Mouse (Mus musculus): ENCODE results near the gene Mpp1. TPM values are rescaled to one million over a fixed set of nuclear protein-coding genes. Genes with fewer than 3 reads are reported as not detected.

The Mpp1 gene
- polyA plus RNA-seq, 2 experiments, result 63.9 to 97.8 TPM

DNA sequence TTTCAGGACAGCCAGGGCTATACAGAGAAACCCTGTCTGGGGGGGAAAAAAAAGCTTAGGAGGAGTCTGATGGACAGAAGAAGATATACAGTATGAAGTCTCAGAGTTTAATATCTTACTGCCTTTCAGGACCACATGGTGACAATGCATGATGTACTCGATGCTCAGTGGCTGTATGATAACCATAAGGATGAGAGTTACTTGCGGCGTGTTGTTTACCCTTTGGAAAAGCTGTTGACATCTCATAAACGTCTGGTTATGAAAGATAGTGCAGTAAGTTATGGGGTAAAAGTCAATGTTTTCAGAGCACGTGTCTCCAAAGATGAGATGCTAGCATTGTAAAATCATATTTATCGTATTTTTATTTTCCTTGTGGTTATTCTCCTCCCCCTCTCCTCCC lies 28.5 kb downstream of the Mpp1 start:
- no peak overlapping the region for H3K9ac ChIP-seq (replicated peaks)
- H3K36me3 ChIP-seq (replicated peaks; ENCODE audit: control insufficient read depth, insufficient read depth, low read depth), result peaks cover 42% of the 10 kb centered on the region

DNA sequence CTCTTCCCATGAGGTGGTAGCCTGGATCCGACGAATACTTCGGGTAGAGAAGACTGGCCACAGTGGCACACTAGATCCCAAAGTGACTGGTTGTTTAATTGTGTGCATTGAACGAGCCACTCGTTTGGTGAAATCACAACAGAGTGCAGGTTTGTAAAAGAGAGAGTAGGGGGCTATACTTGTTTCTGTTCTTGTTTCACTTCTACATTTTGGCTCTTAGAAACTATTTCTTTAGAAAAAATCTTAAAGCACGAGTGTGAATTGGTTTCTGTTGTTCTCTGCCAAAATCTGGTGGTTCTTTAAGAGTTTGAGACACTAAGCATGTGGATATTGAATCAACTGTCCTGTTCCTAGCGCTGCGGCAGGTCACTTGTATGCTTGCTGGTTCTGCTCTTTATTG lies 32.0 kb downstream of the Mpp1 start:
- no peak overlapping the region for H3K27ac ChIP-seq
- no peak overlapping the region for H3K9ac ChIP-seq (replicated peaks)
- no peaks in the 10 kb centered on the region for H3K27me3 ChIP-seq (ENCODE audit: control insufficient read depth, insufficient read depth, low read length)
- TF ChIP-seq CTCF (IDR thresholded peaks at IDR 0.05; ENCODE audit: low read depth) (no peak), EP300 (IDR thresholded peaks at IDR 0.05; ENCODE audit: low read depth) (no peak)
- ATAC-seq (ENCODE audit: insufficient read depth) (no peak), DNase-seq (ENCODE audit: low read depth in 3 of 3, low spot score in 3 of 3) (no peak)
- H3K4me1 ChIP-seq (replicated peaks; ENCODE audit: control insufficient read depth in 2 of 2, insufficient read depth in 2 of 2, low read length in 1 of 2), result peaks cover 0 to 2% of the 10 kb centered on the region in 2 experiments; a peak in 1 of 4 replicates
- WGBS (ENCODE audit: insufficient replicate concordance), result 79% methylated on average over 8 of the region's 8 CpGs
- H3K9me3 ChIP-seq (ENCODE audit: control insufficient read depth, low read length), result no peaks in the 10 kb centered on the region
- H3K4me2 ChIP-seq (ENCODE audit: low read depth), result peak overlapping the region; percentile 74
- H3K4me3 ChIP-seq (ENCODE audit: insufficient read depth in 1 of 2, low read depth in 2 of 2, low read length in 2 of 2), result no peak overlapping the region
- peaks cover 25% of the 10 kb centered on the region for H3K36me3 ChIP-seq (replicated peaks; ENCODE audit: control insufficient read depth, insufficient read depth, low read depth)

More for the DNA sequence above, 28.5 kb downstream of the Mpp1 start:
- no peak overlapping the region for H3K27ac ChIP-seq
- H3K4me2 ChIP-seq (ENCODE audit: low read depth), result no peak overlapping the region
- H3K4me1 ChIP-seq (replicated peaks; ENCODE audit: control insufficient read depth in 2 of 2, insufficient read depth in 2 of 2, low read length in 1 of 2), result no peaks in the 10 kb centered on the region
- 62% methylated on average over 6 of the region's 6 CpGs for WGBS (ENCODE audit: insufficient replicate concordance)
- DNase-seq (ENCODE audit: low read depth in 3 of 3, low spot score in 3 of 3), result no peak
- no peaks in the 10 kb centered on the region for H3K27me3 ChIP-seq (ENCODE audit: control insufficient read depth, insufficient read depth, low read length)
- peak; percentile 58 for ATAC-seq (ENCODE audit: insufficient read depth)
- no peak for TF ChIP-seq CTCF (IDR thresholded peaks at IDR 0.05; ENCODE audit: low read depth)
- no peak for TF ChIP-seq EP300 (IDR thresholded peaks at IDR 0.05; ENCODE audit: low read depth)
- no peaks in the 10 kb centered on the region for H3K9me3 ChIP-seq (ENCODE audit: control insufficient read depth, low read length)
- no peak overlapping the region for H3K4me3 ChIP-seq (ENCODE audit: insufficient read depth in 1 of 2, low read depth in 2 of 2, low read length in 2 of 2)

DNA sequence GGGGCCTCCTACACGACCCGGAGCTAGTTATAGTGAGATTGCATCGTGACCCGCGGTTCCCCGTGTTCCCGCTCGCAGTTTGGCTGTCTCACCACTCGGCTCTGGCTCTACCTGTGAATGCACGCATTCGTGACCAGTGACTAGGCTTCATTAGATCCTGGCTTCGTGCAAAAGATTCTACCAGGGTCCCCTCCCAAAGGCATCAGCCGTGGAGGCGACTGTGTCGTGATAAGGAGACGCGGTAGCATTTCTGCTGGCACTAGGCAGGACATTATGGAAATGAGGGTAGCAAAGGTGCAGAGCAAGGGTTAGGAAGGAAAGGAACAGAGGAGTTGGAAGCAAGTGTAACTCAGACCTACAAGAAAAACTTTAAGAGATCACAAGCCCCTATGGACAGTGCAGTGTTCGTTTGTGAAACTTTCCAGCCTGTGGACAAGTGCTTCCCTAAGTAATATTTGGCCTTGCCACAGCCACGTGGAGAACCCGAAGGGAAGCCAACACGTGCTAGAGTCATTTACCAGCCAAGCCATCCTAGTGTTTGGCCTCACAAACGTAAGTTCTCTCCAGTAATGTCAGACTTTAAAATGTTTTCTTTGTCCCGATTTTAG lies 34.5 kb downstream of the Mpp1 start:
- H3K36me3 ChIP-seq (replicated peaks; ENCODE audit: control insufficient read depth, insufficient read depth, low read depth), result peaks cover 22% of the 10 kb centered on the region
- peak overlapping the region; percentile 74 for H3K4me2 ChIP-seq (ENCODE audit: low read depth)
- TF ChIP-seq CTCF (IDR thresholded peaks at IDR 0.05; ENCODE audit: low read depth), result no peak
- no peak for TF ChIP-seq EP300 (IDR thresholded peaks at IDR 0.05; ENCODE audit: low read depth)
- 9% methylated on average over 23 of the region's 23 CpGs for WGBS (ENCODE audit: insufficient replicate concordance)
- H3K9ac ChIP-seq (replicated peaks), result peak overlapping the region; percentile 84
- H3K27me3 ChIP-seq (ENCODE audit: control insufficient read depth, insufficient read depth, low read length), result no peaks in the 10 kb centered on the region
- peak overlapping the region; percentile 75 to 97 for H3K4me3 ChIP-seq (ENCODE audit: insufficient read depth in 1 of 2, low read depth in 2 of 2, low read length in 2 of 2)
- peak overlapping the region; percentile 73 for H3K27ac ChIP-seq
- no peaks in the 10 kb centered on the region for H3K9me3 ChIP-seq (ENCODE audit: control insufficient read depth, low read length)
- no peak for DNase-seq (ENCODE audit: low read depth in 3 of 3, low spot score in 3 of 3)
- peak; percentile 52 for ATAC-seq (ENCODE audit: insufficient read depth)
- peaks cover 0 to 2% of the 10 kb centered on the region in 2 experiments; a peak in 1 of 4 replicates for H3K4me1 ChIP-seq (replicated peaks; ENCODE audit: control insufficient read depth in 2 of 2, insufficient read depth in 2 of 2, low read length in 1 of 2)

DNA sequence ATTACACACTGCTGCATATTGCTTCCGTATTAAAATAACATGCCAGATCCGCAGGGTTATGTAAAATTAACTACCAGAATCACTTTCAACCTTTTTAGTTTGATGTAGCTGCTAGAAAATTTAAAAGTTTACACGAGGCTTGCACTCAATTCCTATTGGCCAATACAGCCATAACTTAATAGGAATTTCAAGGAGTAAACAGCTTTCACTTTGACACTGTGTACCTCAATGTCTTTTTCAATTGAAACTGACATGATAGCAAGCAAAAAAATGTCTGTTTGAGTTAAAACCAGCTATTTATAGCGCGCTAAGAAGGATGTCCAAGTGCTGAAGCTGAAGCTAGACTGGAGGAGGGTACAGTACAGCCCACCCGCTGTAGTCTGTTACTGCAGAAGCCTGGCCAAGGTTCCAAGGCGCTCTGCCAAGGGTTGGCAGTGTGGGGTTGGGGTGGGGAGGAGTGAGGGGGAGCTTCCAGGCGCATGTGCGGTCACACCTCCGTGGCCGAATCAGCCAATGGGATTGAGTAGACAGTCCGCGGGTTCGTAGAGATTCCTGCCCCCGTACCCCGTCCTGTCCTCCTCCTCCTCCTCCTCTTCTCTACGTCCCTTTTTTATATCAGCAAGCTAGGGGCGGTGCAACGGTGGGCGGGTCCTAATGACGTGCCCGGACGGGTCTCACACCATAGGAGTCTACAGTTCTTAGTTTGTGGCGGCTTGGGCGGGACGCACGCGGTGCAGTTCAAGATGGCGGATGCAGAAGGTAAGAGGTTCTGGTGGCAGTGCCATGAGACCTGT lies 35.2 kb downstream of the Mpp1 start, which contains the start of gene Dkc1:
Gene Dkc1 (plus strand): TSS at position 486 of the 794 bp plus-strand sequence.
- Histone ChIP-seq H3K27ac (peak within 1 kb of the TSS; percentile 73), H3K36me3 (replicated peaks; ENCODE audit: control insufficient read depth, insufficient read depth, low read depth) (peaks cover 15% of the 10 kb centered on the region), H3K4me2 (ENCODE audit: low read depth) (peak within 1 kb of the TSS; percentile 74), H3K4me1 (replicated peaks; ENCODE audit: control insufficient read depth in 2 of 2, insufficient read depth in 2 of 2, low read length in 1 of 2) (peaks cover 0 to 2% of the 10 kb centered on the region in 2 experiments; a peak in 1 of 4 replicates), H3K4me3 (ENCODE audit: insufficient read depth in 1 of 2, low read depth in 2 of 2, low read length in 2 of 2) (peak within 1 kb of the TSS; percentile 75 to 97), H3K9me3 (ENCODE audit: control insufficient read depth, low read length) (no peaks in the 10 kb centered on the region), H3K27me3 (ENCODE audit: control insufficient read depth, insufficient read depth, low read length) (no peaks in the 10 kb centered on the region), H3K9ac (replicated peaks) (peak within 1 kb of the TSS; percentile 84)
- TF ChIP-seq CTCF (IDR thresholded peaks at IDR 0.05; ENCODE audit: low read depth) (no peak), EP300 (IDR thresholded peaks at IDR 0.05; ENCODE audit: low read depth) (no peak)
- DNase-seq (ENCODE audit: low read depth in 3 of 3, low spot score in 3 of 3) (peak; percentile 87 to 90 (median 87)), ATAC-seq (ENCODE audit: insufficient read depth) (peak; percentile 100)
- WGBS (ENCODE audit: insufficient replicate concordance), result 17% methylated on average over 29 of the region's 29 CpGs

DNA sequence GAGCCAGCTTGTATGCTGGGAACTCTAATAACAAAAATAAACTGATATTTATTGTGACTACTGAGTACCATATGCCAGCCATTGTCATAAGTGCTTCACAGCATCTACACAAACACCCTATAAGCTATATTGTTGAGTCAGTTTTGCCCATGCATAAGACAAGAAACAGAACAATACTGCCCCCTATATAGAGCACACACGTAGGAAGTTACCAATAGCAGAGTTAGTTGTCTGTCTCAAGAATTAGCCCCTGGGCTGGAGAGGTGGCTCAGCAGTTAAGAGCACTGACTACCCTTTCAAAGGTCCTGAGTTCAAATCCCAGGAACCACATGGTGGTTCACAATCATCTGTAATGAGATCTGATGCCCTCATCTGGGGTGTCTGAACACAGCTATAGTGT lies 45.2 kb downstream of the Mpp1 start:
- H3K36me3 ChIP-seq (replicated peaks; ENCODE audit: control insufficient read depth, insufficient read depth, low read depth), result no peaks in the 10 kb centered on the region
- WGBS (ENCODE audit: insufficient replicate concordance), result 12% methylated on average over 1 of the region's 1 CpGs
- H3K9ac ChIP-seq (replicated peaks), result no peak overlapping the region
- no peak overlapping the region for H3K4me3 ChIP-seq (ENCODE audit: insufficient read depth in 1 of 2, low read depth in 2 of 2, low read length in 2 of 2)
- peaks cover 0 to 5% of the 10 kb centered on the region in 2 experiments; a peak in 1 of 4 replicates for H3K4me1 ChIP-seq (replicated peaks; ENCODE audit: control insufficient read depth in 2 of 2, insufficient read depth in 2 of 2, low read length in 1 of 2)
- ATAC-seq (ENCODE audit: insufficient read depth) (no peak), DNase-seq (ENCODE audit: low read depth in 3 of 3, low spot score in 3 of 3) (no peak)
- no peak overlapping the region for H3K4me2 ChIP-seq (ENCODE audit: low read depth)
- no peaks in the 10 kb centered on the region for H3K9me3 ChIP-seq (ENCODE audit: control insufficient read depth, low read length)
- no peak overlapping the region for H3K27ac ChIP-seq
- no peaks in the 10 kb centered on the region for H3K27me3 ChIP-seq (ENCODE audit: control insufficient read depth, insufficient read depth, low read length)
- no peak for TF ChIP-seq EP300 (IDR thresholded peaks at IDR 0.05; ENCODE audit: low read depth)
- TF ChIP-seq CTCF (IDR thresholded peaks at IDR 0.05; ENCODE audit: low read depth), result no peak

All from liver, embryonic 14.5 days (tissue).